Mouse (Mus musculus) testis, adult 2 months (tissue): ENCODE data around the gene Iqcn.

Source experiments
- CTCF ChIP-seq: fragments of 200-500 bp; IDR thresholded peaks from 2 replicates; pipeline ENCODE4 v1.5.1; 2012; ENCODE audit warnings: low read depth, mild to moderate bottlenecking, inconsistent platforms, low read length, moderate library complexity; ENCODE audit not compliant: control insufficient read depth, insufficient read depth, insufficient replicate concordance
- POLR2A ChIP-seq: fragments of 200-500 bp; IDR thresholded peaks from 2 replicates; pipeline ENCODE4 v1.6.1; 2012; ENCODE audit warnings: low read depth, mild to moderate bottlenecking, inconsistent platforms, low read length, moderate library complexity; ENCODE audit not compliant: control insufficient read depth

GRCm38 (mm10) chr8:70665599-70665998 is 37.7 kb upstream of the Iqcn start:
- TF ChIP-seq CTCF (no peak), POLR2A (no peak)
